Mouse (Mus musculus) thymus, postnatal 4 days (tissue): ENCODE data around the gene Abcg1.
A peak's percentile ranks its signal among the peaks of the same experiment; 100 is the strongest.

Experiments
- DNase-seq: peaks from one replicate; pipeline ENCODE4 v3.0.0; 2021

Abcg1 gene

DNA sequence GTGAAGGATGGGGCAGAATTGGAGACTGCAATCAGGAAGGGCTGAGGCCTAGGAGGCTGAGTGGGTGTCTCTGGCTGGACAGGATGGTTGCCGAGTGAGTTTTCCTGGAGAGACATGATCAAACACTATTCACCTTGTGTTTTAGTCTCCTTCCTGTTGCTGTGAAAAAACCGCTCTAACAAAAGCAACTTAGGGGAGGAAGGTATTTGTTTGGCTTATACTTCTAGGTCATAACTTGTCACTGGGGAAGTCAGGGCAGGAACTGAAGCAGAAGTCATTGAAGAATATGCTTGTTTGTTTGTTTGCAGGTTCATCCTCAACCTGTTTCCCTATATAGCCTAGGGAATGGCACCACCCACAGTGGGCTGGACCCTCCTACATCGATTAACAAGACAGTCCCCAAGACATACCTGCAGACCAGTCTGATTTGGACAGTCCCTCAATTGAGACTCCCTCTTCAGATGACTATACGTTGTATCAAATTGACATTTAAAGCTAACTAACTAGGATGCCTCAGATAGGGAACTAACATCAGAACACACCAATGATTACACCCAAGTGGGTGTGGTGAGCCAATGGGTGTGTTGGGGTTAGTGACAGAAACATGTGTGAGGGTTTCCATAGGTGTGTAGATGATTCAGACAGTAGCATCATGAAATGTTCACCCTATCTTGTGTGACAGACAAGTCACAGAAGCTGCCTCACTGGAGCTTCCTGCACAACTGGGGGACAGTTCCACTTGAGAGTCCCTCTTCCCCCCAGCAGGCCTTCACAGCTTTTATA lies 25.0 kb downstream of the Abcg1 start:
- DNase-seq = no peak

DNA sequence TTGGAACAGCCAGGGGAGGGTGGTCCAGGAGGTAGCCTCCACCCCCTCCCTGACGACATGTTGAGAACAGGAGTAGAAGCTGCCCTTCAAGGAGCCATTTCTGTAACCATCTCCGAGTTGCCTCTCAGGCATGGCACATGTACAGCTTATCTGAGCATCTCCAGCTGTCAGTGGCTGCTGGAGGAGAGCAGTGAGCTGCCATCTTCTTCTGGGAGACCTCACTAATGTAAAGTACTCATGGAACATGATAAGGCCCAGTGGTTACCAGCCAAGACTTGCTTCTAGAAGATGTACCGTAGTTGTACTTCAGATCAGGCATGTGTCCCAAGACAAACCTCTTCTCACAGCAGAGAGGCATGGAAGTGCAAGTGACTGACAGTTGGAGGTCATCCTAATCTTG lies 28.0 kb downstream of the Abcg1 start:
- DNase-seq = no peak

GRCm38 (mm10) chr17:31086196-31086595 lies 28.7 kb downstream of the Abcg1 start:
- DNase-seq = no peak

GRCm38 (mm10) chr17:31088711-31089110 lies 31.2 kb downstream of the Abcg1 start:
- DNase-seq = no peak

DNA sequence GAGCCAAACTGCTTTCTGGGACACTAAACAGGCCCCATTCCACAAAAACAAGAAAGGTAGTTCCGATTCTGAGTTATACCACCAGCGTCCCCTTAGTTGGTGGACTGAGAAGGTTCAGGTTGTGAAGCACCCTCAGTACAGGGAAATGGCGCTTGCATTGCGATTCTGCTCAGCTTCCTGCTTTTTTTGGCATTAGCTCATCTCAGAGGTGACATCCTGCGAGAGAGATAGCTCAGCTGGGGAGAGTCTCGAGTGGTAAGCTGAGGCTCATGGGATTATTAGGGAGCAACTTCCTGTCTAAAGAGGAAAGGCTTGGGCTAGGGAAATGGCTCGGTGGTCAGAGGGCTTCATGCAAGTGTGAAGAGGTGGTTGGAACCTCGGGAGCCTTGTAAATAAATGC lies 32.4 kb downstream of the Abcg1 start:
- no peak for DNase-seq

- no peak for DNase-seq
Measured at GRCm38 (mm10) chr17:31091023-31091735, 33.7 kb downstream of the Abcg1 start.

- DNase-seq = no peak
Measured at GRCm38 (mm10) chr17:31094781-31095180, 37.3 kb downstream of the Abcg1 start.

GRCm38 (mm10) chr17:31095570-31095969 lies 38.1 kb downstream of the Abcg1 start:
- DNase-seq = no peak

- no peak for DNase-seq
Measured at GRCm38 (mm10) chr17:31096893-31097292, 39.4 kb downstream of the Abcg1 start.

- DNase-seq = no peak
Measured at GRCm38 (mm10) chr17:31098788-31099187, 41.3 kb downstream of the Abcg1 start.

DNA sequence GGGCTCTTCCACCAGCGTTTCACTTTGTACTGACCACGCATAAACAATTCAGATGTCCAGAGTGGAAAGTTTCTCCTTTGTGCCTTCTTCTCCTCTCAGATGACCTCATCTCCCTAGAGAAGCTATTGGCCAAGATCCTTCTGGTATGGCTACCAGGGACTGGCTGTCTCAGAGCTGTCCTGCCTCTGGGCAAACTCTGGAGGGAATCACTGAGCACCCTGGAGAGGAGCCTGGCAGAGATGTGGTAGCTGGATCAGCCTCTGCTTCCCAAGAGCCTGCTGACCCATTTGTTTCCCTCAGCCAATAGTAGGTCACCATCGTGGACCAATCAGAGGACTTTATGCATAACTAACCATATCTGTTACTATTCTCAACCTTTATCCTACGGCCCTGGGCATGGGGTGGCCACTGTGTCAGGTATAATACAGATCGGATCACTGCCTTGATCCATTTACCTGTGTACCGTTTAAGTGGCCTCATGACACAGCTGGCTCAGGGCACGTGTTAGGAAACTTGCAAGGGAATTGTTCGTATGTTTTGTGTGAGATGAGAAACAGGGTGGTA lies 45.6 kb downstream of the Abcg1 start:
- DNase-seq = no peak

DNA sequence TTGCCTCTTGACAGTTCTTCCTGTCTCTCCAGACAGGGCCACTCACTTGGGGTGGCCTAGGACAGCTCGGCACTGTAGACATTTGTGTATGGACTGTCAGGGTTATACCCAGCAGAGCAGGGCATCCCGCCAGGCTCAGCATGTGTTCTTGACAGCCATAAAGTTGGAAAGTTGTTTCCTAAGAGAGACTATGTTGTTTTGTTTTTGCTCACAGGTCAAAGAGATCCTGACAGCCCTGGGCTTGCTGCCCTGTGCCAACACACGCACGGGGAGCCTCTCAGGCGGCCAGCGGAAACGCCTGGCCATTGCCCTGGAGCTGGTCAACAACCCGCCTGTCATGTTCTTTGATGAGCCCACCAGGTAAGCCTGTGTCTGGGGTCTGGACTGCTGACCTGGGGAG lies 46.3 kb downstream of the Abcg1 start:
- no peak for DNase-seq

- DNase-seq = no peak
Measured at GRCm38 (mm10) chr17:31108388-31108787, 50.9 kb downstream of the Abcg1 start.

GRCm38 (mm10) chr17:31113191-31113856 lies 55.8 kb downstream of the Abcg1 start:
- DNase-seq = no peak

- no peak for DNase-seq
Measured at GRCm38 (mm10) chr17:31116063-31116462, 58.6 kb downstream of the Abcg1 start.

DNA sequence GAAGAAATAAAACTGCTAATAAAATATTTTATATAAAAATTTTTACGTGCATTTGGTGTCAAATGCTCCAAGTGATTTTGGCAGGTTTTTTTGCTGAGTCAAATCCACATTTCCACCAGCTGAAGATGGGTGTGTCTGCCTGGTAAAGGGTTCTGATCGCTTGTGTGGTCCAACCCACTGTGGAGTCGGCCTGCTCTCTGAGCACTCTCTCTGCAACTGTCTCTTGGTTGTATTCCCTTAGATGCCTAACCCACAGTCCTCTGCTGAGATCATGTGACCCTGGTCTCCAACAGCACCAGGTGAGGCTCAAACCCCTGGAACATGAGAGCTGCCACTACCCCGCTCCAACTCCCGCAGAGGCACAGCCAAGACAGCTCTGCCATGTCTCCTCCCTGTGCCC lies 60.5 kb downstream of the Abcg1 start:
- no peak for DNase-seq

- peak; percentile 94 for DNase-seq
Measured at GRCm38 (mm10) chr17:31119429-31119828, 62.0 kb downstream of the Abcg1 start.

DNA sequence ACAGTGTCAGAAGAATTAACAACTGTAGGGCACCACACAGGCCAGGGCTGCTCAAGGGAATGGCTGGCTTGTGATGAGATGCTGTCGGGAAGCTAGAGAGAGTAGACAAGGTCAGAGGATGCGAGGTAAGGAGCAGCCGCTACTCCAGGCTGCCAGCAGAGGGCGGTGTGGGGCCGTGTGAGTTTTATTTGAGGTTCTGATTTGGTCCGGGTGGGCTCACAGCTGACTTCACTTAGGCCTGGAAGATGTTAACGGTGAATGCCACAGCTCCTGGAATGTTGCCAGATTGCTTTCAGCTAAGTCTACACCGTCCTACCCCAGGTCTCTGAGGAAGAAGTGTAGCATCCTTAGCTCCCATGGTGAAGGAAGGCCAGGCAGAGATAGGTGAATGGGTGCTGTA lies 64.5 kb downstream of the Abcg1 start:
- peak; percentile 90 for DNase-seq

DNA sequence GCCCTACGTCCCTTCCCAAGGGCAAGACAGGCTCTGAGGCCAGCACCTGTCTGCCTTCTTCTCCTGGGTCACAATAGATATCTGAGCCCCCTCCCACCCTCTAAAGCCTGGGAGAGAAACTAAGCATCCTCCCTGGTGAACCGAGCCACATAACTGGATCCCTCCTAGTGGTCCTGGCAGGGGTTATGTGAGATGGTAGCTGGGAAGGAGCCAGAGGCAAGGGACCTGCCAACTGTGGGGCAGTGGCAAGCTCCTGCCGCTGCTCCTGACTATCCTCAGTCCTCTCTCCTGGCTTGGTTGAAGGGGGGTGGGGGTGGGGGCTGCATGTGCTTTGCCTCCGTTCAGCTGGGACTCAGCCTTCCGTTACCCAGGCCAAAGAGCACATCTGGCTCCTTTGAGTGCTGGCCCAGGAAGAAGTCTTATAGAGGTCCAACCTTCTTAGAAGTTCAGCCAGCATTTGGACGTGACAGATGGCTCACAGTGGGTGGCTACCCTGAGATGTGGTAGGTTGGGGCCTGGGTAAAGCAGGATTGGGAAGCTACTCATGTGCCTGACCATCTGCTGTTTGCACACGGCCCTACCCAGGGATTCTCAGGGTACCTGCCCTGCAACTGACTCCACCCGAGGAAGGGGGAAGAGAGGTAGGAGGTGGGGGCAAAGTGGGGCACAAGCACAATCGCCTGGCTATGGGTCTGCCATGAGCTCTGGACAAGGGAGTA lies 68.2 kb downstream of the Abcg1 start:
- DNase-seq = no peak

DNA sequence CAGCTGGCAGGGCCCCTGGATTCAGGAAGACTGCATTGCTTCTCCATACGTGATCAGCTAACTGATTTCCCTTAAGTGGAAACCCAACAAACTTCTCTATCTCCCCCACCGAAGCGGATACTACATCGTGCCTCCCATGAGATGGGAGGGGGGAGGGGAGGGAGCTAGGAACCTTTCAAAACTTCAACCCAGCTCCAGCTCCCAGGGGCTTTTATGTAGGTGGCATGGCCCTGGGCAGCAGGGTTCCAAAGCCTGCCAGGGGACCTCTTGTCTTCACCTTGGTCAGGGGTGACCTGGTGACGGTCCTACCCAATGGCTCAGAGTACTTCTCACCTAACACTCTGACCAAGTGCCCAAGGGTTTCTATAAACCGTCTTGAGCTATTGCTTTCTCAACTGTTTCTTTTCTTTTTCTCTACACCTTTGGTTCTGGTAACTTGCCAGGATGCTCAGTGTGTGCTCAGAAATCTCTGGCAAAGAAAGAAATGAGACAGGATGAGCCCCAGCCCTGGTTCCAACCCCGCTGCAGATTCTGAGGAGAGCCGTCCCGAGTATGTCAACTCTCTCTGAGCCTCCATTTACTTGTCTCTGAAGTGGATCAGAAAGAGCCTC lies 71.3 kb downstream of the Abcg1 start:
- DNase-seq = no peak

DNA sequence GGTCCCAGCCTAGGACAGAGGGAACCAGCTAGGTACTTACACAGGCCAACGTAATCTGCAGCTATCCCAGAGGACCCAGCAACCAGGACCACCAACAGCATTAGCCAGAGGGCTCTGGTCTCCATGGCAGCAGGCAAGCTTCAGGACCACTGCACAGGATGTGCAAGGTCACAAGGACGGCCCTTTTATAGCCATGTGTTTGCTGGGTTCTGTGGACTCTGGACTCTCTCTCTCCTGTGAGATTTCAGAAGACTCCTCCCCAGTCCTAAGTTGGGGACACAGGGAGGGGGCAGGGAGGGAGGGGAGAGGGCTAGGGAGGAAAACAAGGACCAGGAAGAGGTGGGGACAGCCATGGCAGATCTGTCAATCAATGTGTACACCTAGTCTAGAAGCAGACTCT lies 72.0 kb downstream of the Abcg1 start, which contains the start of gene Tff3:
Gene Tff3 (minus strand): TSS at position 195 of the 400 bp plus-strand sequence.
- no peak for DNase-seq

DNA sequence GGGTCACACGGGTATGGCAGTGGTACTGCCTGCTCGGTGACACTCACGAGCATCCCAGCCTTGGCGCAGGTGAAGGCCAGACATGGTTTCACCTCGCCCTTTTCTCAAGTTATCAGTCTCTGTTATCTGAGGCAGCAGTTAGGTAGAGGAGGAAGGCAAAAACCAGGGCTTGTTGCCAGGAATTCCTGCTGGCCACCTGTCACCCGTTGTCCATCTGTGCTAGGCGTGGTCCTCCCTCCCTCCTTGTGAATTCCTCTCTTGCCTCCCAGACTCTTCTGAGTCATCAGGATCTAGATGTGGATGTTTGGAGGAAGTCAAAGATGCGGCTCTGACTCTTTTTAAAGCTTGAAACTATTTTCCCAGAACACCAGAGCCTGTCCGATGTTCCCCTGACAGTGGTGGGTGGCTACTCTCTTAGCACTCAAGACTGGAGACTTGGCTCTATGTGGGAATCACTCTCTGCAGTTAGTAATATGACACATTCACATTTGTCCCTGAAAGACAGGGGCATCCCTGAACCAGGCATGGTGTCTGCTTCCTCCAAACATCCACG lies 73.9 kb downstream of the Abcg1 start:
- no peak for DNase-seq
